Mouse (Mus musculus) liver, postnatal 0 days (tissue): ENCODE data around the gene Upf3a.
A peak's percentile ranks its signal among the peaks of the same experiment; 100 is the strongest.

ENCODE experiments used
- CTCF ChIP-seq: sonication (generic); IDR thresholded peaks from 2 replicates; pipeline ENCODE4 v1.5.1; 2016; ENCODE audit warnings: antibody characterized with exemption, low read depth
- EP300 ChIP-seq: IDR thresholded peaks from 2 replicates; pipeline ENCODE4 v1.6.1; 2016; ENCODE audit warnings: antibody characterized with exemption, low read depth, mild to moderate bottlenecking

DNA sequence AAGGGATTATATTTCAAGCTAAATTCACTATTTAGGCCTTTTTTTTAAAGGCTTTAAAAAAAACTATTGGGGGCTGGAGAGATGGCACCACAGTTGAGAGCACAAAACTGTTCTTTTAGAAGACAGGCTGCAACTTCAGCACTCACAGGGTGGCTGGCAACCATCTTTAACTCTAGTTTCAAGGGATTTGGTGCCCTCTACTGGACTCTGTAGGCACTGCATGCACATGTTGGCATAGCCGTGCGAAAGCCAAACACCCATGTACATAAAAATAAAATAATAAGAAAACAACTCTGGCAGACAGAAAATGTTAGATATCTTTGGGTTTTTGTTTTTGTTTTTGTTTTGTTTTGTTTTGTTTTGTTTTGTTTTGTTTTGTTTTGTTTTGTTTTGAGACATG, 31.7 kb upstream of the Upf3a start:
- TF ChIP-seq CTCF: peak; percentile 89
- TF ChIP-seq EP300: no peak
